Mouse (Mus musculus) thymus, adult 2 months (tissue): ENCODE measurements around the gene Akap10. TPM values are rescaled to one million over a fixed set of nuclear protein-coding genes. Genes with fewer than 3 reads are reported as not detected.

Source experiments
- DNase-seq: peaks from one replicate; pipeline ENCODE4 v3.0.0; 2021
- H3K27ac ChIP-seq: fragments of 200-500 bp; 2 replicates; pipeline ENCODE4 v1.5.1; 2012; ENCODE audit warnings: low read length, control low read depth; ENCODE audit not compliant: control insufficient read depth, insufficient read depth
- H3K27me3 ChIP-seq: fragments of 200-500 bp; 2 replicates; pipeline ENCODE4 v1.6.1; 2012; ENCODE audit warnings: mild to moderate bottlenecking, low read length, moderate library complexity, mixed read lengths; ENCODE audit not compliant: control insufficient read depth, insufficient read depth
- H3K36me3 ChIP-seq: fragments of 200-500 bp; 2 replicates; pipeline ENCODE4 v1.6.1; 2012; ENCODE audit warnings: mild to moderate bottlenecking, low read length, moderate library complexity; ENCODE audit not compliant: control insufficient read depth, insufficient read depth
- H3K4me1 ChIP-seq: fragments of 200-500 bp; replicated peaks from 2 replicates; pipeline ENCODE4 v1.6.1; 2012; ENCODE audit warnings: low read length; ENCODE audit not compliant: control insufficient read depth, insufficient read depth
- H3K4me3 ChIP-seq: fragments of 200-500 bp; 2 replicates; pipeline ENCODE4 v1.5.1; 2012; ENCODE audit warnings: mild to moderate bottlenecking, low read length, control low read depth, moderate library complexity; ENCODE audit not compliant: control insufficient read depth, insufficient read depth
- CTCF ChIP-seq: fragments of 200-500 bp; IDR thresholded peaks from 2 replicates; pipeline ENCODE4 v1.5.1; 2012; ENCODE audit warnings: mild to moderate bottlenecking, control low read depth, low read length, moderate library complexity, borderline replicate concordance; ENCODE audit not compliant: control insufficient read depth, poor library complexity, insufficient read depth; ENCODE audit errors: extremely low read depth
- POLR2A ChIP-seq: fragments of 200-500 bp; IDR thresholded peaks from 2 replicates; pipeline ENCODE4 v1.6.1; 2012; ENCODE audit warnings: mild to moderate bottlenecking, low read length, control low read depth, moderate library complexity; ENCODE audit not compliant: control insufficient read depth, poor library complexity, insufficient read depth; ENCODE audit errors: extremely low read depth
- WGBS: fragments of 180-500 bp; shearing (Covaris S2); methylation state at CpG from one replicate; pipeline ENCODE4 v1.1.7; 2018; 5-methylcytosine and 5-hydroxymethylcytosine counted together
- polyA plus RNA-seq: library from polyadenylated mRNA; depleted of rRNA; stranded (reverse); fragments of >200 nt; gene quantifications from 2 replicates; pipeline ENCODE4 v1.2.3, GENCODE M21; 2012

Akap10 gene
- polyA plus RNA-seq, 1 experiment = 23.9 TPM

GRCm38 (mm10) chr11:61937761-61938160 is 7.7 kb upstream of the Akap10 start:
- H3K4me3 ChIP-seq = no peak overlapping the region
- TF ChIP-seq CTCF = no peak
- TF ChIP-seq POLR2A = no peak

DNA sequence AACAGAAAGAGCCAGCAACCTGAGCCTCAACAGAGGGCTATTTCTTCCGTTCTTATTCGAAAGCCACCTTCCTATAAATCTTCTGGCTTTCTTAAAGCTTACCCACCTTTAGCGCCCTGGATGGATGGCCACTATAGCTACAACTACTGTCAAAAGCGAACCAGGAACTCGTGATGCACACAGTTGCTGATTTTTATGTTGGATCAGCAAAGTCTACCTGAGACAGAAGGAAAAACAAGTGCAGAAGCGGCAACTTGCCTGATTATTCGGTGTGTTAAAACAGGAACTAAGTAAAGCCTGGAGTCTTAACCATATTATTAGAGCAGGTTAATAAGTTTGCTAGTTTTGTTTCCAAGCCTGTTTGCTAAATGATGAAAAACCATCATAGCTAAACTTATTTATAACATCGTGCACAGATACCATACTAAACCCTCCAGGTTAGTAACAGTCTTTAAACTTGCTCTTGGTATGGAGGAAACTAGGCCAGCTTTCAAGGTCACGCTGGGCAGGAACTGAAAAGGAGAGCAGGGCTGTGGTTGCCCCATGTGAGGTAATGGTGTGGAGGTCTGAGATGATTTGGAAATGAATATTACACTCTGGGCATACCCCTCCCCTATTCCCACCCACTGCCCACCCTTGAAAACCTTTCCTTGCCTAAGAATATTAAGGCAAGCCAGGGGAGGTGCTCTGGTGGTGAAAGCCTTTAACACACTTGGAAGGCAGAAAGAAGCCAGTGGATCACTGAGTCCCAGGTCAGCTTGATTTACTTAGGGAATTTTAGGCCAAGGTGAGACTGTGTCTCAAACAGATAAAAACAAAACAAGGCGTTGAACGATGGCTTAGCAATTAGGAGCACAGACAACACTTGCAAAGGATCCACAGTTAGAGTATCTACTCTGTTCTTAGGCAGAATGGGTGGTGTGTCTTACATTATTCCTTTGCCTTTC is 861 bp upstream of the Akap10 start:
- 17% methylated on average over 11 of the region's 11 CpGs for WGBS
- Histone ChIP-seq H3K36me3 (no peaks in the 10 kb centered on the region), H3K27ac (peak overlapping the region; percentile 81), H3K4me1 (peaks cover 4% of the 10 kb centered on the region), H3K4me3 (peak overlapping the region; percentile 87), H3K27me3 (no peaks in the 10 kb centered on the region)
- TF ChIP-seq POLR2A (no peak), CTCF (no peak)
- DNase-seq = no peak

More at GRCm38 (mm10) chr11:61937761-61938160, 7.7 kb upstream of the Akap10 start:
- no peak for DNase-seq
- Histone ChIP-seq H3K4me1 (no peaks in the 10 kb centered on the region), H3K27me3 (no peaks in the 10 kb centered on the region), H3K36me3 (no peaks in the 10 kb centered on the region), H3K27ac (no peak overlapping the region)
- 100% methylated on average over 1 of the region's 1 CpGs for WGBS

DNA sequence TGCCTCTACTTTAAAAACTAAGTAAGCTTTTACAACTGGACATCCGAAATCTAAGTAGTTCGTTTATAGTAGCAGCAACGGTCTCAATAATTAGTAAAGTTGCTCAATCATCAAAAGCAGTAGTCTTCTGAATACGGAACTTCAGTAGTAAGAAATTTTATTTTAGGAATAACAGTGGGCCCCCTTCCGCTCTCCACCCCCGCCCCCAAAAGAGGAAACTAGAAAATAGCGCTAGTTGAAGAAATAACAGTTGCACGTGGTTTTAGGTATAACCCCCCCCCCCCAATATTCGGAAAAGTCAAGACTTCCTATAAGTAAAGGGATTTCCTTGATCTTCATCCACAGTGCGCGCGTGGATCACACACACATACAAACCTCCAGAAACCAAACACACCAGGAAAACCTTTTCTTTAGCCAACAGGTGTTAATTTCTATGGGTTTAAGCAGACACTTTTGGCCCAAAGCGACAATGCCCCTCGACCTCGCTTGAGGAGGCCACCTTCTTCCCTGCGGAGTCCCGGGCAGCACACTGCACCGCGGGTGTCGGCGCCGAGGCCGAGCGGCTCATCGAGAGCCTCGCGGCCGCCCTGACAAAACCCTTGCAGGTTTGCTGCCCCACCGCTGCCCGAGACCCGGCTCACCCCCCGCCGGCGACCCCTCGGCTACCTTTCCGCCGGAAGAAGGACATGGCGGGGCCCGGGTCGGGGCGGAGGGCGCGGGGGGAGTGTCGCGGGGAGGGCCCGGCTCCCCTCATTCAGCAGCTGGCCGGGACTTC is 542 bp downstream of the Akap10 start:
- no peak for TF ChIP-seq CTCF
- no peak for TF ChIP-seq POLR2A
- Histone ChIP-seq H3K4me1 (peaks cover 4% of the 10 kb centered on the region), H3K27me3 (no peaks in the 10 kb centered on the region), H3K4me3 (peak overlapping the region; percentile 87), H3K27ac (peak overlapping the region; percentile 37; the same call in 1 of the 2 replicates), H3K36me3 (no peaks in the 10 kb centered on the region)
- WGBS = under 1% methylated on average over 47 of the region's 47 CpGs
- no peak for DNase-seq

DNA sequence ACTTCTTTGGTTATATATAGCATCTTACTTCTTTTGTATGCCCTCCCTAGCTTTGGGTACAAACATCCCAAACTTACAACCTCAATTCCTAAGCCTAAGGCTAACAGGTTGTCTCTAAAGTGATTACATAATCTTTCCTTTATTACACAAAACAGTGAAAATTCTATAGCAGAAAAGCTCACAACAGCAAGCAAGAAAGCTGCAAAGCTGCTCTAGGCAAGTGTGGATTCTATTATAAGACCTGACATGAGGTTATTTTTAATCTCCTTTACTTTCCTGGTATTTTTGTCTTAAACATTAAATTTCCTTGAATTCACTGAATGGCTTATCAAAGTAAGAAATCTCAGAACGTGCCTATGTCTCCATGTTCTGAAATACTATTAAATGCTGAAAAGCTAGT is 6.7 kb downstream of the Akap10 start:
- TF ChIP-seq CTCF (no peak), POLR2A (no peak)
- Histone ChIP-seq H3K4me1 (no peaks in the 10 kb centered on the region), H3K4me3 (no peak overlapping the region), H3K36me3 (peaks cover 13% of the 10 kb centered on the region), H3K27me3 (no peaks in the 10 kb centered on the region), H3K27ac (no peak overlapping the region)
- DNase-seq = no peak
- 77% methylated on average over 1 of the region's 1 CpGs for WGBS

GRCm38 (mm10) chr11:61919702-61920101 is 10.3 kb downstream of the Akap10 start:
- TF ChIP-seq CTCF (no peak), POLR2A (no peak)
- DNase-seq = no peak
- H3K4me1 ChIP-seq = no peaks in the 10 kb centered on the region
- H3K4me3 ChIP-seq = no peak overlapping the region
- H3K27ac ChIP-seq = no peak overlapping the region
- no peaks in the 10 kb centered on the region for H3K27me3 ChIP-seq
- peaks cover 27% of the 10 kb centered on the region for H3K36me3 ChIP-seq
- 98% methylated on average over 3 of the region's 3 CpGs for WGBS

DNA sequence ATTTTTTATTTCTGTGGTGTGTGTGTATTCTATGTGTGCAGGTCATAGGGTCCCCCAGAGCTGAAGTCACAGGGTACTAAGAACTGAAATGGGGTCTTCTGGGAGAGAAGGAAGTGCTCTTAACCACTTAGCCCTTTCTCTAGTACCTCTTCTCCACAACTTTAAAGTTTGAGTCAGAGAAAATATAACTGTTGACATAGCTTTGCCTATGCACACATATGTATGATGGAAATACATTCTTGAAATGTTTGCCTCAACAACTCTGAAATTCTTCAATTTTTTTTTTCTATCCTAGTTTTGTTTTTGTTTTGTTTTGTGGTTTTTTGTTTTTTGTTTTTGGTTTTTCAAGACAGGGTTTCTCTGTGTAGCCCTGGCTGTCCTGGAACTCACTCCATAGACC is 21.7 kb downstream of the Akap10 start:
- H3K27me3 ChIP-seq = no peaks in the 10 kb centered on the region
- TF ChIP-seq POLR2A = no peak
- no peak for TF ChIP-seq CTCF
- no peaks in the 10 kb centered on the region for H3K4me1 ChIP-seq
- no peak for DNase-seq
- peaks cover 52% of the 10 kb centered on the region for H3K36me3 ChIP-seq
- no peak overlapping the region for H3K4me3 ChIP-seq
- H3K27ac ChIP-seq = no peak overlapping the region
